Mouse (Mus musculus): ENCODE data around the gene Nr2c2. TPM values are rescaled to one million over a fixed set of nuclear protein-coding genes. Genes with fewer than 3 reads are reported as not detected.

Nr2c2 gene
- polyA plus RNA-seq, 1 experiment from 2014 or later, result 16.0 TPM

- no peak overlapping the region for H3K4me3 ChIP-seq (ENCODE audit: low read length)
- no peak overlapping the region for H3K27ac ChIP-seq (ENCODE audit: low read depth, low read length)
- ATAC-seq, result no peak
- no peak overlapping the region for H3K9ac ChIP-seq (ENCODE audit: low read depth, low read length)
- H3K27me3 ChIP-seq (replicated peaks; ENCODE audit: control insufficient read depth, insufficient read depth, low read length), result no peaks in the 10 kb centered on the region
- no peaks in the 10 kb centered on the region for H3K9me3 ChIP-seq (ENCODE audit: control insufficient read depth, low read length)
- no peak overlapping the region for H3K4me2 ChIP-seq (ENCODE audit: low read length)
- 56% methylated on average over 3 of the region's 3 CpGs for WGBS
- no peaks in the 10 kb centered on the region for H3K4me1 ChIP-seq (ENCODE audit: control insufficient read depth, insufficient read depth, low read depth, low read length)
- no peaks in the 10 kb centered on the region for H3K36me3 ChIP-seq (ENCODE audit: control insufficient read depth, insufficient read depth, low read length)
These were observed 128.3 kb downstream of the Nr2c2 start for GRCm38 (mm10) chr6:92219445-92219844.

DNA sequence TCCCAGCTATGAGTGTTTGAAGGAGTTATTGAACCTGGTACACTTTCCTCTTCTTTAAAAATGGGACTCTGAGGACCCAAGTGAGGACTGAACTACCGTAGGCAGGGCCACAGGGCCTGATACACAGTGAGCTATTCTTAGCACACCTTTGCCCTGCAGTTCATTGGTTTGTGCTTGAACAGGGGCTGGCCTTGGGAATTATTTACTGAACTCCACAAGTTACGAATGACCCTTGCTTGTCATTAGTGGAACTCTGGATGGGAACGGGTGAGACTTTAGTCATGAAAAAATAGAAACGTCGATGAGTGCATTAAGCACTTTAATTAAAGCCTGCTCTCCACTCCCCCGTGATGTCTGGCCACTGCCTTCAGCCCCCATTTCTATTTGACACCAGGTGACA is 130.4 kb downstream of the Nr2c2 start:
- Histone ChIP-seq H3K36me3 (ENCODE audit: control insufficient read depth, insufficient read depth, low read length) (no peaks in the 10 kb centered on the region), H3K9ac (ENCODE audit: low read depth, low read length) (no peak overlapping the region), H3K4me1 (ENCODE audit: control insufficient read depth, insufficient read depth, low read depth, low read length) (no peaks in the 10 kb centered on the region), H3K4me2 (ENCODE audit: low read length) (no peak overlapping the region), H3K27me3 (replicated peaks; ENCODE audit: control insufficient read depth, insufficient read depth, low read length) (no peaks in the 10 kb centered on the region), H3K9me3 (ENCODE audit: control insufficient read depth, low read length) (no peaks in the 10 kb centered on the region), H3K4me3 (ENCODE audit: low read length) (no peak overlapping the region), H3K27ac (ENCODE audit: low read depth, low read length) (no peak overlapping the region)
- no peak for ATAC-seq
- WGBS, result 87% methylated on average over 6 of the region's 6 CpGs

DNA sequence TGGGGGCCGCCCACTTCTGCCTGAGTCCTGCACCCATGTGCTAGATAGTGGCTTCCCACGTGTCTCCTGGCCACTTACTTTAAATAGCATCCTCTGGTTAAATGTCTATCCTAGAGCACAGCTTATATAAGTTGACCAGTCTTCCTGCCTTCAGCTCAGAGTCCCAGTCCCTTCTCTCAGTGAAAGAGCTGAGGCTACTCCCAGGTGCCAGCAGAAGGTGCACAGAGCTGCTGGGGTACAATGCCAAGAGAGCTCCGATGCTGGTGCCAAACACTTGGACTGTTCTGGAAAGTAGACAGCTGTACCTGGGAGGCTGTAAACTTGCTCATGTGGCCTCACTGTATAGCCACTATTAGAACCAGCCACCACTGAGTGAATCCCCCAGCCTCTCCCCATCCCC is 130.8 kb downstream of the Nr2c2 start:
- no peaks in the 10 kb centered on the region for H3K4me1 ChIP-seq (ENCODE audit: control insufficient read depth, insufficient read depth, low read depth, low read length)
- no peak for ATAC-seq
- H3K27me3 ChIP-seq (replicated peaks; ENCODE audit: control insufficient read depth, insufficient read depth, low read length), result no peaks in the 10 kb centered on the region
- H3K9me3 ChIP-seq (ENCODE audit: control insufficient read depth, low read length), result no peaks in the 10 kb centered on the region
- H3K27ac ChIP-seq (ENCODE audit: low read depth, low read length), result no peak overlapping the region
- 94% methylated on average over 3 of the region's 3 CpGs for WGBS
- H3K9ac ChIP-seq (ENCODE audit: low read depth, low read length), result no peak overlapping the region
- H3K4me3 ChIP-seq (ENCODE audit: low read length), result no peak overlapping the region
- H3K4me2 ChIP-seq (ENCODE audit: low read length), result no peak overlapping the region
- no peaks in the 10 kb centered on the region for H3K36me3 ChIP-seq (ENCODE audit: control insufficient read depth, insufficient read depth, low read length)

Other genes starting within 250 kb of the Nr2c2 start
- gene Ccdc174, start 213.3 kb upstream of the Nr2c2 start, polyA plus RNA-seq (2015; fragmentation: Nextera tagmentation; extraction: Ambion mirVana), result 31.1 and 33.1 TPM in 2 replicates
- gene 4930590J08Rik, start 188.6 kb upstream of the Nr2c2 start, polyA plus RNA-seq (2015; fragmentation: Nextera tagmentation; extraction: Ambion mirVana), result 1.1 and 1.2 TPM in 2 replicates
- 14.7 and 17.1 TPM in 2 replicates for gene Fgd5, start 112.5 kb upstream of the Nr2c2 start, polyA plus RNA-seq (2015; fragmentation: Nextera tagmentation; extraction: Ambion mirVana)
- gene Mrps25, start 92.6 kb downstream of the Nr2c2 start, polyA plus RNA-seq (2015; fragmentation: Nextera tagmentation; extraction: Ambion mirVana), result 76.4 and 81.7 TPM in 2 replicates
- gene Rbsn, start 123.5 kb downstream of the Nr2c2 start, polyA plus RNA-seq (2015; fragmentation: Nextera tagmentation; extraction: Ambion mirVana), result 28.6 and 34.3 TPM in 2 replicates
- gene Trh, start 153.3 kb downstream of the Nr2c2 start, polyA plus RNA-seq (2015; fragmentation: Nextera tagmentation; extraction: Ambion mirVana), result 3.4 and 3.9 TPM in 2 replicates

Data from hindbrain, embryonic 16.5 days (tissue).